Mouse (Mus musculus): Measurements from ENCODE around the gene Ctdspl. TPM values are rescaled to one million over a fixed set of nuclear protein-coding genes. Genes with fewer than 3 reads are reported as not detected.

The Ctdspl gene
- total RNA-seq, 4 experiments from 2014 or later, result 2.0 to 4.7 (median 3.1) TPM

DNA sequence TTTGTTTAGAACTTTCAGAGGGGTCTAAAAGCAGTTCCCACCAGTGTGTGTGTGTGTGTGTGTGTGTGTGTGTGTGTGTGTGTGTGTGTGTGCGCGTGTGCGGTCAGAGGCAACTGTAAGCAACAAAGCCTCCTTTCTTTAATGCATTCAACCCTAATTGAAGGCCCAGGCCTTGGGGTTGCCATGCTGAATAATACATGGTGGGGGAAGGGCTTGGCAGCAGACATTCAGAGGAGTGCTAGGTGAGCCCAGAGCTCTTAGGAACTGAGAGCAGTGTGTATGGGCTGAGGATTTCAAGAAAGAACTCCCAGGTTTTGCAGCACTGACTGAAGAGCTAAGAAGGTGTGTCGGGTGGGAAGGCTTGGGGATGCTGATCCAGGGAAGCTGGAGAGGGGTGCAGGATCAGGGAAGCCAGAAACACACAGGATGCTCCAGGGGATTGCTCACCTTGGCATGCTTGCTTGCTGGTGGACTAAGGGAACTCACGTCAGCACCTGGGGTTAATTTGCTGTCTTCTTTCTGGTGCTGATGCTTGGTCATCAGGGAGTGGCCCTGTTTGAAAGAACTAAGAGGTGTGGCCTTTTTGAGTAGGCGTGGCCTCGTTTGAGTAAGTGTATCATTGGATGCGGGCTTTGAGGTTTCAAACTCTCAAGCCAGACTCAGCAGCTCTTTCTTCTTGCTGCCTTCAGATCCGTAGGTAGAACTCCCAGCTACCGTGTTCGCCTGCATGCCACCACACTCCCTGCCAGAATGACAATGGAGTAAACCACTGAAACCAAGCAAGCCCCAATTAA is 62.7 kb downstream of the Ctdspl start:
- no peak for DNase-seq (ENCODE audit: low spot score in 2 of 2)

- DNase-seq (ENCODE audit: low spot score in 2 of 2), result no peak
Observed at GRCm38 (mm10) chr9:118990490-118990889, 64.2 kb downstream of the Ctdspl start.

DNA sequence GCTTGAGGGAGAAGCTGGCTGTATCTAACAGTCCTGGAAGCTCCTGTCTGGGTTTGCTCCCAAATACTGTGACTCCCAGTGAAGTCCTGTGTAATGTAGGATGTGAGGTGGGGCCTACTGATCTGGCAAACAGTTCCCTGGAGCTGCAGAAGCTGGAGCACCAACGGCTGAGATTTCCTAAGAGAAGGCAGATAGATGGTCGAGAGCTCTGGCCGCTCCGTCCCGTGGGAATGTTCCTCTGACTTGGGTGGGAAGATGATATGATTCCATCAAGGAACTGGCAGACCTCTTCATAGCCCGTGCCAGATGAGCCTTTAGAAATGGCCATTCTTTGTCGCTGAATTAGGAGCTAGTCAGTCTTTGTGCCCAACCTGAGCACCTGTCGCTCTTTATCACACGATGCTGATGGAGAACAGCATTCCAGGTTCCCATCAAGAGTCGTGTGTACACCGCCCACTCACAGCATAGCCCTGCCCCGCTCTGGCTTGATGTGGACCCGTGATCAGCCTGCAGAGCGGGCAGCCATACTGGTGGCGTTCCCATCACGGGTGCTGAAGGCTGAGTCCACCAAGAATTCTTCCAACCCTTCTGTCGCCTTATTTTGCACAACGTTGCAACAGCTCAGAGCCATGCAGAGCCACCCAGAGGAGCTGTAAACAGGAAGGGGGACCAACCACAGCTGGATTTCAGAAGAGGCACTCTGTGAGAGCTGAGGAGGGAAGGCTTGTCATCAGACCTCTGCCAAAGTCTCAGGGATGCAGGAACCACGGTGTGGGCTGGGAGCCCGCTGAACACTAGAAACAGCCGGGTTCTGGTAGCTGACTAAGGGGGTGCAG is 65.7 kb downstream of the Ctdspl start:
- DNase-seq (ENCODE audit: low spot score in 2 of 2), result no peak

DNA sequence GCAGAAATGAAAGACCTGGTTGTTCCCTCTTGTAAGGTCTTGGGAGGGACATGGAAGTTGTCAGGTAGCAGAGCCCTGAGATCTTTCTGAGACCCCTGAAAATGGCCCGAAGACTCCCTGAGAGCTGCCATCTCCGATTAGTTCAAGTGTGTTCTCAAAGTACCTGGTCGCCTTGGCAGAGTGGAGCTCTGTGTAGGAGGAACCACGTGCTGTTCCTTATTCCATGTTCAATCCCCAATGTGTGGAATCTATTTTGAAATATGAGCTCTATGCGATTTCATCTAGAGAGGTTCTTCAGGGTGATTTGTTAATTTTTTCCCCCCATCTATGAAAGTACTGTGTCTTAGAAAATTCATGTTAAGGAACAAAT is 66.3 kb downstream of the Ctdspl start:
- DNase-seq (ENCODE audit: low spot score in 2 of 2), result no peak

DNA sequence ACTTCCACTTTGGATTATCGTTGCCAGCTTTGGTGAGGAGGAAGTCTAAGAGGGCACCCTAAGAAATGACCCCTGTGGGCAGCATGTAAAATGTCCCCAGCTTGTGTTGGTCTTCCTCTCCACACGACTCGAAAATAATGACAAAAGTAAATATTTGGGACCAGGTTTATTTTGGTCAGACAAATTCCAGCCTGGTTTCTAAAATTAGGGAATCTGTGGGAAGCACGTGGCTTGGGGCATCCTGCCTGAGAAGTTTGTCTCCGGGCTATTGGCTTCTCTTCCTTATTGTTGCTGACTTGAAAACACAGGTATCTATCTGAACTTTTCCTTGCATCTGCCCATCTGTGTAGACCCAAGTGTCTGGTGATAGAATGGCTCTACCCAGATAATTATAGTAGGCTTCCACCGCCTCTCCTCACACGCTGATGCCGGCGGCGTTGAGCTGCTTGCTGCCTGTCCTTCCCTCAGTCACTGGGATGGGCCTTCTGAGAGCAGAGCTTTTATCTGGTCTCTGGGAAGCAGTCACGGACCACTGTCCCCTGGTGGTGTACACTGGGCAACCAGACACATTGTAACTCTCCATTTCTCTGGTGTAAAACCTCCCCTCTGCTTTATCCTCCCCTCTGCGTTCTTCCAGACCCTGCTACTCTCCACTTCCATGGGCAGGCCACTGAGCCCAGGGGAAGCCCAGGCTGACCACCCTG is 68.4 kb downstream of the Ctdspl start:
- DNase-seq (ENCODE audit: low spot score in 2 of 2), result no peak

DNA sequence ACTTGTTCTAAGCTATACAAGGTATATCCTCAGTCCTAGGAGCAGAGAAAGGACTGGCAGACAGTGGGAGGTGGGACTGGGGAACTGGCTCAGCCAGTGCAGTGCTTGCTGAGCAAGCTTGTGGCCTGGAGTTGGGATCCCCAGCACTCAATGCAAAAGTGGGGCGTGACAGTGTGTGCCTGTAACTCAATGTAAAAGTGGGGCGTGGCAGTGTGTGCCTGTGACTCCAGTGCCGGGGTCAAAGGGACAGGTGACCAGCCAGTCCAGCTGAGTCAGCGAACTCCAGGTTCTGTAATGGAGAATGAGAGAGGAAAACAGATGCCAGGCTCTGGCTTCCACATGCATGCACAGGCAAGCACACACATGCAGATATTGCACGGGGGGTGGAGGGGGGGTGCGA is 69.3 kb downstream of the Ctdspl start:
- DNase-seq (ENCODE audit: low spot score in 2 of 2), result no peak

GRCm38 (mm10) chr9:118997241-118997640 is 71.0 kb downstream of the Ctdspl start:
- DNase-seq (ENCODE audit: low spot score in 2 of 2), result no peak

GRCm38 (mm10) chr9:119000196-119000595 is 73.9 kb downstream of the Ctdspl start:
- no peak for DNase-seq (ENCODE audit: low spot score in 2 of 2)

DNA sequence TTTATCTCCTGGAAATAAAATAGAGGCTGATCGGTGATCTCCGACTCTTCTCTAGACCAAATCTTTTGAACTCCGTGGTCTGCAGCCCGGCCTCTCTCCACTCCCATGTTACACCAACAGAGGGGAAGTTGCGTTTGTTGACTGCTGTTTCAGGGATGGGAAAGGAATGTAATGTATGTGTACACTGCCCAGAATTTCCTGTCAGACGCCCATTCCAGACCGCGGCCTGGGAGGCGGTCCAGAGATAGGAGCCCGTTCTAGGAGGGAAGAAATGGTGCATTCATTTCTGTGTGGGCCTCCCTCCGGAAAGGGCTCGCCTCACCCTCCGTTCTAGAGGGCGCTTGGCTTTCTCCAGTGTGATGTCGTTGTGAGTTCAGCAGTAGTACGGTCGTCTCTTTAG is 76.0 kb downstream of the Ctdspl start:
- DNase-seq (ENCODE audit: low spot score in 2 of 2), result no peak

DNA sequence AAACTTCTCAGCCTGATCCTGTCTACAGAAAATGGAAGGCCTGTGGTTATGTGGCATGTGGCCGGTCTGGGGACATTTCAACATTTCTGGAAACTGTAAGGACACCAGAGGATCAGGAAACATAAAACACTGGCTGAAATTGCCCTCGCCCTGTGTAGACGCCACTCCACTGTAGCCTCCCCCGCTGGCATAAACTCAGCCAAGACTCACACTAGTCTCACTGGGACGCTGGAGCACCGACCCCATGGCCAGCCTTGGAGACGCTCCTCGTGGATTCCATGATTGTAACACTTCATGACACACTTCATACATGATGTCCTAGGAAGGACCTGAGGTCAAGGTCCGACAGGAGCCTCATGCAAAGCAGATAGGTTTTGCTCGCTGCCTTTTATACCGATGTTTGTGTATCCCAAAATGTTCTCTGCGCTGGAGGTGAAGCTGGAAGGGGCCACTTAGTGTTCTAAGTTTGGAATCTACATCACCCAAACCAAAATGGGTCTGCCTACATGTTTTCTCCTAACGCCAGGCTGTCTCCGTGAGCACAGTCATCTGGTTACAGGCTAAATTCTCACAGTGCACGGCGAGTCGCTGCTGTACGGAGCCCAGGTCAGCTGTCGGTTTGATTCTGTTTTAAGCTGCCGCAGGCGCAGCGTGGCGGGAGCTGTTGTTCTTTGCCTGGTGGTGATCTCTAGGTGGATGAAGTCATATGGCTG is 77.9 kb downstream of the Ctdspl start:
- DNase-seq (ENCODE audit: low spot score in 2 of 2), result no peak

- DNase-seq (ENCODE audit: low spot score in 2 of 2), result no peak
Observed at GRCm38 (mm10) chr9:119004703-119005076, 78.4 kb downstream of the Ctdspl start.

GRCm38 (mm10) chr9:119005303-119006029 is 79.2 kb downstream of the Ctdspl start:
- no peak for DNase-seq (ENCODE audit: low spot score in 2 of 2)

DNA sequence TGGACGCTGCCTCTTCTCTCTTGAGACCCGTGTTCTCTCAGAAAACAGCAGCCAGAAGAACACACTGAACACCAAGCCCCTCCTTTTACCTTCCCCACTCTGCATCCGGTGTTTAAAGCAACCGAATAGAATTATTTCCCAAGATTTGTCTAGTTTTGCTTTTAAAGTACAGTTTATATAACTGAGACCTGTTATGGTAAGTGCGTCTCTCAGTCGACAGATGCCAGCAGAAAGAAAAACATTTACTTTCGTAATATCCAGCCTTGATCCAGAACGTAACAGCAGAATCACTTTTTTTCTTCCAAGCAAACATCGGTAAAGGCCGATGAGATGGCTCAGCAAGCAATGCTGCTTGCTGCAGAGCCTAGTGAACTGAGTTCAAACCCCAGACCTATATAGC is 81.0 kb downstream of the Ctdspl start:
- no peak for DNase-seq (ENCODE audit: low spot score in 2 of 2)

GRCm38 (mm10) chr9:119008871-119009270 is 82.6 kb downstream of the Ctdspl start:
- DNase-seq (ENCODE audit: low spot score in 2 of 2), result no peak

DNA sequence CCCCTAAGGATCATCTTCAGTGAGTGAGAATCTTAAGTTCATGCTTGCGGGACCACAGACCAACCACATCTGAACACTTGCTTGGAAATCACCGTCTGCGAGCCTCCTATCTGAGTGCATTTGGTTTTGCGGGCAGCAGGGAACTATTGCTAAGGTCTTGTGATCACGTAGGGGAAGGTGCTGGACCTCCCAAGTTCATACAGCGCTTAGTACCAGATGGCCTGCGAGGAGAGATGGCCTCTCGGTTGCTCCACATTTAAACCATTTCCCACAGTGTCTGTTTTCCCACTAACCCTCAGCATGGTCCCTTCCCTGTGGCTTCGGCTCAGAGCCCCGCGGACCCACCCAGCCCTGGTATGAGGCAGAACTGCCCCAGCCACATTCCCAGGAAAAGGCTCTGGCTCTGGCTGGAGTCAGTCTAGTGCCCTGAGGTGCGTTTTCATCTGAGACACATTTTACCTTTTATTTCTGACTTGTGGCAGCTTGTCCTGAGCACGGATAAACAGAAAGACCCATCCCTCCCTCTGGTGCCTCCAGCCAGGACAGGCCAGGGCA is 84.0 kb downstream of the Ctdspl start:
- DNase-seq (ENCODE audit: low spot score in 2 of 2), result no peak

- DNase-seq (ENCODE audit: low spot score in 2 of 2), result no peak
Observed at GRCm38 (mm10) chr9:119016785-119017507, 90.7 kb downstream of the Ctdspl start.

- no peak for DNase-seq (ENCODE audit: low spot score in 2 of 2)
Observed at GRCm38 (mm10) chr9:119021731-119022130, 95.5 kb downstream of the Ctdspl start.

GRCm38 (mm10) chr9:119025263-119025662 is 99.0 kb downstream of the Ctdspl start:
- no peak for DNase-seq (ENCODE audit: low spot score in 2 of 2)

DNA sequence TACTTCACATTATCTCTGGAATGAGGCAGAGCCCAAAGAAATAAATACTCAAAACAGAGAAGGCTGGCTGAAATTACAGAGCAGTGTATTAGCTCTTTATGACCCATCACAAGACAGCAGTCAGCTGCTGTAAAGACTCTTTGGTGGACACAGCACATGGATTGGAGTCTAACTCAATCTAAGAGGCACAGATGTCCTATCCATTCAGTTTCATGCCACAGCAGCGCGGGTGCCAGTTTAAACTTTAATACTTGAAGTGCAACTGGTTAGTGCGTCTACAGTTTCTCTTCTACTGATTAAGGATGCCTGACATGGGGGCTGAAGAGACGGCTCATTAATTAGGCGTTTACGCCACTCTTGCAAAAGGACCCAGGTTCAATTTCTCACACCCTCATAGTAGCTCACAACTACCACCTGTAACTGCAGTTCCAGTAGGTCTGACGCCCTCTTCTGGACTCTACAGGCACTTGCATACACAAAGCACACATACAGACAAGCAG is 99.6 kb downstream of the Ctdspl start:
- no peak for DNase-seq (ENCODE audit: low spot score in 2 of 2)

GRCm38 (mm10) chr9:119027337-119027736 is 101.1 kb downstream of the Ctdspl start:
- no peak for DNase-seq (ENCODE audit: low spot score in 2 of 2)
